Mouse (Mus musculus): ENCODE measurements around the gene Zfp120. TPM values are rescaled to one million over a fixed set of nuclear protein-coding genes. Genes with fewer than 3 reads are reported as not detected.
"Not testable (repeated sequence)": the region's sequence is repeated elsewhere in the genome, so short reads cannot be mapped to it uniquely, and the experiment has no call there.

Zfp120 gene
- 6.2 and 9.2 TPM in 2 replicates for total RNA-seq (2014; fragmentation: Nextera tagmentation)
- 9.4 and 33.6 TPM in 2 replicates for total RNA-seq (2017)

- peak; percentile 100 for ATAC-seq (replicated peaks; ENCODE audit: low FRiP score, low TSS enrichment, poor library complexity, severe bottlenecking)
These were observed at the start of gene Zfp120 for GRCm38 (mm10) chr2:150136435-150136897. Gene Zfp120 (minus strand): TSS chr2:150136708.

GRCm38 (mm10) chr2:150181570-150181999 lies 45.1 kb upstream of the Zfp120 start, which contains the start of gene Gm14139:
Gene Gm14139 (plus strand): TSS chr2:150181755.
- ATAC-seq (replicated peaks; ENCODE audit: low FRiP score, low TSS enrichment, poor library complexity, severe bottlenecking), result not testable (repeated sequence)

- not testable (repeated sequence) for ATAC-seq (replicated peaks; ENCODE audit: low FRiP score, low TSS enrichment, poor library complexity, severe bottlenecking)
These were observed 44.5 kb upstream of the Zfp120 start for GRCm38 (mm10) chr2:150181046-150181445.

- not testable (repeated sequence) for ATAC-seq (replicated peaks; ENCODE audit: low FRiP score, low TSS enrichment, poor library complexity, severe bottlenecking)
These were observed 43.1 kb upstream of the Zfp120 start, which contains the start of gene Gm10770 for GRCm38 (mm10) chr2:150179579-150179978. Gene Gm10770 (minus strand): TSS chr2:150179679.

GRCm38 (mm10) chr2:150173833-150174232 lies 37.3 kb upstream of the Zfp120 start:
- no peak for ATAC-seq (replicated peaks; ENCODE audit: low FRiP score, low TSS enrichment, poor library complexity, severe bottlenecking)

- ATAC-seq (replicated peaks; ENCODE audit: low FRiP score, low TSS enrichment, poor library complexity, severe bottlenecking), result no peak
These were observed 30.2 kb upstream of the Zfp120 start for GRCm38 (mm10) chr2:150166703-150167102.

GRCm38 (mm10) chr2:150132773-150133172 lies 3.7 kb downstream of the Zfp120 start:
- ATAC-seq (replicated peaks; ENCODE audit: low FRiP score, low TSS enrichment, poor library complexity, severe bottlenecking), result no peak

- not testable (repeated sequence) for ATAC-seq (replicated peaks; ENCODE audit: low FRiP score, low TSS enrichment, poor library complexity, severe bottlenecking)
These were observed 4.5 kb downstream of the Zfp120 start for GRCm38 (mm10) chr2:150132002-150132401.

- ATAC-seq (replicated peaks; ENCODE audit: low FRiP score, low TSS enrichment, poor library complexity, severe bottlenecking), result no peak
These were observed 25.1 kb downstream of the Zfp120 start for GRCm38 (mm10) chr2:150111247-150111912.

GRCm38 (mm10) chr2:150099618-150100017 lies 36.9 kb downstream of the Zfp120 start:
- ATAC-seq (replicated peaks; ENCODE audit: low FRiP score, low TSS enrichment, poor library complexity, severe bottlenecking), result peak; percentile 55; the same call in 1 of the 2 replicates

Other genes starting within 250 kb of the Zfp120 start
- not detected in 2 replicates for gene Gm10770, start 43.0 kb upstream of the Zfp120 start, total RNA-seq (2014; fragmentation: Nextera tagmentation)
- gene Gm10770, start 43.0 kb upstream of the Zfp120 start, total RNA-seq (2017), result not detected in 2 replicates
- 0.40 TPM in 1 of 2 replicates, not detected in the other for gene Gm14139, start 45.0 kb upstream of the Zfp120 start, total RNA-seq (2014; fragmentation: Nextera tagmentation)
- gene Gm14139, start 45.0 kb upstream of the Zfp120 start, total RNA-seq (2017), result not detected in 2 replicates
- 2.5 TPM in 1 of 2 replicates, not detected in the other for gene Zfp937, start 81.4 kb upstream of the Zfp120 start, total RNA-seq (2014; fragmentation: Nextera tagmentation)
- 0.52 and 2.1 TPM in 2 replicates for gene Zfp937, start 81.4 kb upstream of the Zfp120 start, total RNA-seq (2017)
- 2.3 and 3.2 TPM in 2 replicates for gene Gm21994, start 118.9 kb upstream of the Zfp120 start, total RNA-seq (2014; fragmentation: Nextera tagmentation)
- gene Gm21994, start 118.9 kb upstream of the Zfp120 start, total RNA-seq (2017), result 3.6 and 7.5 TPM in 2 replicates
- not detected in 2 replicates for gene Gm14124, start 120.8 kb upstream of the Zfp120 start, total RNA-seq (2014; fragmentation: Nextera tagmentation)
- gene Gm14124, start 120.8 kb upstream of the Zfp120 start, total RNA-seq (2017), result not detected in 2 replicates
- not detected in 2 replicates for gene Gm10130, start 187.0 kb upstream of the Zfp120 start, total RNA-seq (2014; fragmentation: Nextera tagmentation)
- gene Gm10130, start 187.0 kb upstream of the Zfp120 start, total RNA-seq (2017), result 15.1 and 22.5 TPM in 2 replicates
- gene 3300002I08Rik, start 226.1 kb upstream of the Zfp120 start, total RNA-seq (2014; fragmentation: Nextera tagmentation), result 1.5 and 1.6 TPM in 2 replicates
- gene 3300002I08Rik, start 226.1 kb upstream of the Zfp120 start, total RNA-seq (2017), result 3.5 TPM in 2 replicates